Mouse (Mus musculus) lung, postnatal 0 days (tissue): ENCODE data around the gene Kcnh4. TPM values are rescaled to one million over a fixed set of nuclear protein-coding genes. Genes with fewer than 3 reads are reported as not detected.
A peak's percentile ranks its signal among the peaks of the same experiment; 100 is the strongest.

ENCODE experiments used
- ATAC-seq: fragments of 200-750 bp; cut with Nextera tagmentation; 2 replicates; pipeline ENCODE4 v1.8.0; 2017; ENCODE audit warnings: moderate library complexity
- DNase-seq: peaks from one replicate; pipeline ENCODE4 v3.0.0-alpha.2; 2016; ENCODE audit warnings: low spot score
- H3K27ac ChIP-seq: fragments of 300-500 bp; sonication (generic); 2 replicates; pipeline ENCODE4 v1.5.1; 2014; ENCODE audit warnings: antibody characterized with exemption, mild to moderate bottlenecking, low read length, mixed read lengths
- H3K27me3 ChIP-seq: fragments of 300-500 bp; sonication (generic); replicated peaks from 2 replicates; pipeline ENCODE4 v1.6.1; 2014; ENCODE audit warnings: low read length, mixed read lengths; ENCODE audit not compliant: insufficient read depth
- H3K36me3 ChIP-seq: fragments of 300-500 bp; sonication (generic); 2 replicates; pipeline ENCODE4 v1.6.1; 2014; ENCODE audit warnings: low read length, mixed read lengths; ENCODE audit not compliant: insufficient read depth
- H3K4me1 ChIP-seq: fragments of 300-500 bp; sonication (generic); 2 replicates; pipeline ENCODE4 v1.6.1; 2014; ENCODE audit warnings: antibody characterized with exemption, low read depth, low read length, mixed read lengths; ENCODE audit not compliant: insufficient read depth
- H3K4me2 ChIP-seq: fragments of 300-500 bp; sonication (generic); replicated peaks from 2 replicates; pipeline ENCODE4 v1.6.1; 2014; ENCODE audit warnings: low read depth, mild to moderate bottlenecking, low read length, moderate library complexity, mixed read lengths
- H3K4me3 ChIP-seq: fragments of 300-500 bp; sonication (generic); 2 replicates; pipeline ENCODE4 v1.5.1; 2014; ENCODE audit warnings: low read depth, low read length
- H3K9ac ChIP-seq: fragments of 300-500 bp; sonication (generic); replicated peaks from 2 replicates; pipeline ENCODE4 v1.6.1; 2014; ENCODE audit warnings: low read depth, mild to moderate bottlenecking
- H3K9me3 ChIP-seq: fragments of 300-500 bp; sonication (generic); 2 replicates; pipeline ENCODE4 v1.6.1; 2016; ENCODE audit warnings: low read length, mixed read lengths
- CTCF ChIP-seq: IDR thresholded peaks from 2 replicates; pipeline ENCODE4 v1.5.1; 2016; ENCODE audit warnings: antibody characterized with exemption, mild to moderate bottlenecking
- EP300 ChIP-seq: IDR thresholded peaks from 2 replicates; pipeline ENCODE4 v1.6.1; 2016; ENCODE audit warnings: antibody characterized with exemption, mild to moderate bottlenecking, control low read depth
- WGBS: fragments of 180-500 bp; shearing (Covaris S2); extraction: QIAGEN DNeasy Blood & Tissue Kit; methylation state at CpG from one replicate; pipeline ENCODE4 v1.1.7; 2014; 5-methylcytosine and 5-hydroxymethylcytosine counted together
- polyA plus RNA-seq: library from polyadenylated mRNA; unstranded; fragments of >200 nt; fragmentation: Nextera tagmentation; extraction: Ambion mirVana; gene quantifications from 2 replicates; pipeline ENCODE4 v1.2.1, GENCODE M21; 2015

Gene Kcnh4
- polyA plus RNA-seq, 1 experiment from 2014 or later = not detected

DNA sequence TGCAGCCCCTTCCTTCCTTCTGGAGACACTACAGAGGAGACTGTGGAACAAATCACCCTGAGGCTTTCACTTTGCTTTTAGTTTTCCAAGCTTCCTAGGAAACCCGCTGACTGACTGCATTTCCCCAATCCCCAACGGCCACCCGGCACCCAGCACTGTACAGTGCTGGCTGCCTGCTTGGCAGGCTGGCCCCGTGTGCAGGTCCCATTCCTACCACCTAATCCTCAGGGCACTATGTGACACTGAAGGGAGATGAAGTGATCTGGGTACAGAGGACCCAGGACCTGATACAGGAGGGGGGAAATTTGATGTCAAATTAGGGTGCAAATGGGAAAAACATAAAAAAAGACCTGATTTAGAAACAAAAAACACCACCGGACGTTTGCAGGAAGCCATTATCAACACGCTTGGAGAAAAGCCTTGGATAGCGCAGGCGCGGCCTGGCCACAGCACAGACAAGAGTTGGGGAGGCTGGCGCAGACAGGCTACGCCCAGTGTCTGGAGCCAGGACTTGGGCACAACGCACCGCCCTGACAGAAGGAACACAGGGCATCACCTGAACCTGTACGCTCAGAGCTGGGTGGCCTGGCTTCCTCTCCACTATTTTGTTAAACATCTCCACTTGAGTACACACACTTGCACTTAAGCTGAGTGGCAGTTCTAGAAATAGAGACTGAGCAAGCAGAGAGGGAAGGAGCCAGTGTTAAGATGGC is 22.2 kb upstream of the Kcnh4 start:
- H3K9ac ChIP-seq = 0 out of 2 replicates have a peak overlapping the region, but pooled peaks have one; percentile 23
- no peaks in the 10 kb centered on the region for H3K9me3 ChIP-seq
- WGBS = 68% methylated on average over 15 of the region's 15 CpGs
- peaks cover 33% of the 10 kb centered on the region for H3K36me3 ChIP-seq
- H3K27ac ChIP-seq = 0 out of 2 replicates have a peak overlapping the region, but pooled peaks have one; percentile 32
- no peak overlapping the region; the same call in 1 of the 2 replicates for H3K4me2 ChIP-seq
- ATAC-seq = peak; percentile 96
- DNase-seq = peak; percentile 78
- no peaks in the 10 kb centered on the region for H3K27me3 ChIP-seq
- no peaks in the 10 kb centered on the region for H3K4me1 ChIP-seq
- H3K4me3 ChIP-seq = no peak overlapping the region
- TF ChIP-seq CTCF = no peak
- no peak for TF ChIP-seq EP300

DNA sequence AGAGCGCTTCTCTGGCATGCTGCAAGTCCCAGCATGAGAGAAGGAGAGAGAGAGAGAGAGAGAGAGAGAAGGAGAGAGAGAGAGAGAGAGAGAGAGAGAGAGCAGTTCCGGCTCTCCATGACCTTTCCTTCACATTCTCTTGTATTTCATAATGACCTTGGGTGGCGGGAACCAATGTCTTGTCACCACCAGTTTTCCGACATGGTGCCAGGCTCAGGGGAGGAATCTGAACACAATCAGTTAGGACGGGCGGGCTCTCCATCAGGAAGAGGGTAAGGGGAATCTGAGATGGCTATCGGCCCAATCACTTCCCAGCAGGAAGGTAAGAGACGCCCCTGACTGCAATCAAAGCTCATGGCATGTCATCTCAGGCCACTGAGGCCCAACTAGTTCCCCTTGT is 20.5 kb upstream of the Kcnh4 start:
- no peak overlapping the region for H3K4me3 ChIP-seq
- DNase-seq = no peak
- H3K27me3 ChIP-seq = no peaks in the 10 kb centered on the region
- H3K4me1 ChIP-seq = no peaks in the 10 kb centered on the region
- 73% methylated on average over 8 of the region's 8 CpGs for WGBS
- no peak for TF ChIP-seq CTCF
- no peak for TF ChIP-seq EP300
- no peak overlapping the region for H3K27ac ChIP-seq
- no peak overlapping the region for H3K4me2 ChIP-seq
- no peaks in the 10 kb centered on the region for H3K9me3 ChIP-seq
- H3K36me3 ChIP-seq = peaks cover 33% of the 10 kb centered on the region
- no peak for ATAC-seq
- no peak overlapping the region for H3K9ac ChIP-seq

DNA sequence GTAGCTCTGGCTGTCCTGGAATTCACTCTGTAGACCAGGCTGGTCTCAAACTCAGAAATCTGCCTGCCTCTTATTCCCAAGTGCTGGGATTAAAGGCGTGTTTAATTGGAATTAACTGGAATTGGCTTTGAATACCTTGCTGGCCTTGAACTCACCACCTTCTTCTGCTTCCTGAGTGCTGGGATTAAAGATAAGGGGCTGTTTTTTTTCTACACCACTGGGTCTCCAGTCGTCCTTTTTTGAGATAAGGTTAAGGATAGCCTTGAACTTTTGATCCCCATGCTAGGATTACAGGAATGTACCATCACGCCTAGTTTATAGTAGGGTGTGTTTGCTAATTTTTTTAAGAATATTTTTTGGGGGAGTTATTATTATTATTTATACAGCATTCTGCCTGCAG is 18.3 kb upstream of the Kcnh4 start:
- H3K4me2 ChIP-seq = no peak overlapping the region
- WGBS = 54% methylated on average over 3 of the region's 3 CpGs
- H3K4me3 ChIP-seq = no peak overlapping the region
- no peak overlapping the region for H3K9ac ChIP-seq
- no peaks in the 10 kb centered on the region for H3K9me3 ChIP-seq
- H3K36me3 ChIP-seq = peaks cover 20% of the 10 kb centered on the region
- no peaks in the 10 kb centered on the region for H3K4me1 ChIP-seq
- H3K27me3 ChIP-seq = no peaks in the 10 kb centered on the region
- DNase-seq (no peak), ATAC-seq (no peak)
- H3K27ac ChIP-seq = no peak overlapping the region
- TF ChIP-seq CTCF (no peak), EP300 (no peak)

DNA sequence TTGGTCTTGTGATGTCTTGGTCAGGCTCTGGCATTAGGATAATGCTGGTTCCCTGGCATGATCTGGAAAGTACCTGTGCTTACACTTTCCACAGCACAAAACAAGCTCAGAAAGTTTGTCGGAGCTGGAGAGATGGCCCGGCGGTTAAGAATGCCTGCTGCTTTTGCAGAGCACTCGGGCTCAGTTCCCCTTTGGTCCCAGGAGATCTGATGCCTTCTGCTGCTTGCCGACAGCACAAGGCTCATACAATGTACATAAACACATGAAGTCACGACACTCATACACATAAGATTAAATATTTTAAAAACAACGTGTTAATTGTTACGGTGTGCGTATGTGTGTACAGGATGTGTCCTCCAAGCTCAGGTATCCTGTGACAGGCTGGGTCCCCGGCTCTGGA is 16.2 kb upstream of the Kcnh4 start:
- WGBS = 70% methylated on average over 10 of the region's 10 CpGs
- Histone ChIP-seq H3K9me3 (no peaks in the 10 kb centered on the region), H3K4me1 (no peaks in the 10 kb centered on the region), H3K27ac (no peak overlapping the region), H3K9ac (no peak overlapping the region), H3K4me3 (no peak overlapping the region), H3K36me3 (peaks cover 5% of the 10 kb centered on the region; the same call in 1 of the 2 replicates), H3K4me2 (no peak overlapping the region), H3K27me3 (no peaks in the 10 kb centered on the region)
- no peak for ATAC-seq
- TF ChIP-seq CTCF (no peak), EP300 (no peak)
- DNase-seq = no peak

DNA sequence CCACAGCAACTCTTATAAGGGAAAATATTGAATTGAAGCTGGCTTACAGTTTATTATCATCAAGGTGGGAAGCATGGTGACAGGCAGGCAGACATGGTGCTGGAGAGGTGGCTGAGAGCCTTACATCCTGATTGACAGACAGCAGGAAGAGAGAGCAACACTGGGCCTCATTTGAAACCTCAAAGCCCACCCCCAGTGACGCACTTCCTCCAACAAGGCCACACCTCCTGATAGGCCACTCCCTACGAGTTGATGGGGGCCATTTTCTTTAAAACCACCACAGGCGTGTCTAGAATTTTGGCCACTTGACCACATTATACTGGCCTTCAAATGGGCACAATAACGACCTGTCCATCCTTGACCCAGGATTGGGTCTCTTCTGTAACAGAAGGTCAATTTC is 14.5 kb upstream of the Kcnh4 start:
- H3K4me1 ChIP-seq = no peaks in the 10 kb centered on the region
- no peak overlapping the region for H3K4me3 ChIP-seq
- H3K9ac ChIP-seq = no peak overlapping the region
- no peak for DNase-seq
- TF ChIP-seq CTCF (no peak), EP300 (no peak)
- no peaks in the 10 kb centered on the region for H3K9me3 ChIP-seq
- no peaks in the 10 kb centered on the region for H3K36me3 ChIP-seq
- no peak overlapping the region for H3K27ac ChIP-seq
- no peak for ATAC-seq
- H3K27me3 ChIP-seq = no peaks in the 10 kb centered on the region
- H3K4me2 ChIP-seq = no peak overlapping the region
- 69% methylated on average over 4 of the region's 4 CpGs for WGBS

DNA sequence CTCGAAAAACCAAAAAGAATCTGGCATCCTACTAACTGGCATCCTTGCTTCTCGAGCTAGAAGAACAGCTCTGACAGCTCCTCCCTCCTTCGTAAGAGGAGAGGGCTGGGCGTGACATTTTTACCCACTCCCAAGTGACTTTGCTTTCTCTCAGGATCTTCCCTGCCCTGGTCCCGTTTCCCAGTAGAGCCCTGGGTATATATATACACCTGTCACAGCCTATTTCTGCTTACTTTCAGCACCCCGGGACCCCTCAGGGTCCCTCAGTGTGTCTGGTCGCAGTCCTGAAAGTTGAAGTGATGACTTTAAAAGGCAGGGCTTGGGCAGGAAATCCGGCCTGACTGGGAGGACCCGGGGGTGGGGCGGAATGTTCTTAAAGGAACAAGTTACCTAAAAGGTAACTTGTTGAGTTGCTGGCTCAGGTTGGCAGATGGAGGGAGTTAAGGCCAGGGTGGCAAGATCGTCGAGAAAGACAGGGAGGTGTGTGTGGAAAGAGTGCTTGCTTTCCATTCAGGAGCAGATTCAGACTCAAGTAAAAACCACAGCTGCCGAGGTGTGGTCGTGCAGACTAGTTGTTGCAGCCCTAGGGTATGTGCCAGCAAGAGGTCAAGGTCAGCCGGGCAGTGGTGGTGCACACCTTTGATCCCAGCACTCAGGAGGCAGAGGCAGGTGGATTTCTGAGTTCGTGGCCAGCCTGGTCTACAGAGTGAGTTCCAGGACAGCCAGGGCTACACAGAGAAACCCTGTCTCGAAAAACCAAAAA is 11.1 kb upstream of the Kcnh4 start, which contains the start of gene Ghdc:
Gene Ghdc, minus strand, starts transcription at position 312 of the 763 bp plus-strand sequence.
- H3K36me3 ChIP-seq = no peaks in the 10 kb centered on the region
- no peak for TF ChIP-seq CTCF
- no peak for TF ChIP-seq EP300
- H3K4me2 ChIP-seq = peak within 1 kb of the TSS; percentile 58
- peak within 1 kb of the TSS; percentile 17; the same call in 1 of the 2 replicates for H3K27ac ChIP-seq
- peak within 1 kb of the TSS; percentile 60 for H3K4me3 ChIP-seq
- peak; percentile 92 for DNase-seq
- no peaks in the 10 kb centered on the region for H3K4me1 ChIP-seq
- WGBS = 11% methylated on average over 17 of the region's 17 CpGs
- no peaks in the 10 kb centered on the region for H3K9me3 ChIP-seq
- H3K27me3 ChIP-seq = no peaks in the 10 kb centered on the region
- peak within 1 kb of the TSS; percentile 30; the same call in 1 of the 2 replicates for H3K9ac ChIP-seq
- ATAC-seq = peak; percentile 87
